Mouse (Mus musculus) lung, adult 2 months (tissue): Measurements from ENCODE around the gene Ryr1.

ENCODE experiments used
- CTCF ChIP-seq: fragments of 200-500 bp; IDR thresholded peaks from 2 replicates; pipeline ENCODE4 v1.5.1; 2011; ENCODE audit warnings: mild to moderate bottlenecking, low read length, control low read depth; ENCODE audit not compliant: insufficient read depth
- POLR2A ChIP-seq: fragments of 200-500 bp; IDR thresholded peaks from 2 replicates; pipeline ENCODE4 v1.6.1; 2011; ENCODE audit warnings: low read depth, mild to moderate bottlenecking, control low read depth, low read length, borderline replicate concordance; ENCODE audit errors: extremely low read depth

GRCm38 (mm10) chr7:29154018-29154720 lies 29.2 kb upstream of the Ryr1 start:
- TF ChIP-seq CTCF (no peak), POLR2A (no peak)
